24 mouse cellular contexts compared by ENCODE assay signal in the genomic region with DNA sequence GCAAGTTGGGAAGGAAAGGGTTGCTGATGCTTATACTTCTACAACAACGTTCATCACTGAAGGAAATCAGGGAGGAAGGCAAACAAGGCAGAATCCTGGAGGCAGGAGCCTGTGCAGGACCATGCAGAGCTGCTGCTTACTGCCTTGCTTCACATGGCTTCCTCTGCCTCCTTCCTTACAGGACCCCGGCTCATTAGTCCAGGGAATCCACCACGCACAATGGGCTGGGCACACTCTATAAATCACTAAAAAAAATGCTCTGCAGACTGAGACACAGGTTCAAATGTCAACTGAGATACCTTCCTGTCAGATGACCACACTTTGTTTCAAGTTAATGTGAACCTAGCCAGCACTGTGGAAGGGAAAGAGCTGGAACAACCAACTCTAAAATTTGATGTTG. TPM values are rescaled to one million over a fixed set of nuclear protein-coding genes. Genes with fewer than 3 reads are reported as not detected.
"Had no signal": no experiment of that assay in that cellular context is flagged by ENCODE, and none has a peak within 500 bp of the region (broad histone marks: within the 10 kb centered on the region; RNA-seq: fewer than 3 reads in every experiment).

No protein-coding gene starts in this region.

- H3K4me2 ChIP-seq: lung, embryonic 14.5 days; midbrain, embryonic 12.5 days; neural tube, embryonic 13.5 days; neural tube, embryonic 15.5 days had no signal

- H3K27ac ChIP-seq: midbrain, embryonic 10.5 days; midbrain, embryonic 12.5 days; neural tube, embryonic 13.5 days; neural tube, embryonic 15.5 days had no signal

- H3K9ac ChIP-seq: lung, embryonic 14.5 days; midbrain, embryonic 12.5 days; neural tube, embryonic 13.5 days; neural tube, embryonic 15.5 days had no signal

- ATAC-seq: midbrain, embryonic 16.5 days had no signal

- H3K4me1 ChIP-seq: neural tube, embryonic 13.5 days; neural tube, embryonic 15.5 days had no signal

- H3K36me3 ChIP-seq: midbrain, embryonic 10.5 days; midbrain, embryonic 12.5 days; neural tube, embryonic 13.5 days; neural tube, embryonic 15.5 days had no signal

- DNase-seq: lung, adult 18-20 months; lung, embryonic 14.5 days; lung, postnatal 10 days; lung, postnatal 4 days; midbrain, embryonic 14.5 days; retina, postnatal 1 day; right cerebral cortex, adult 18-20 months; right cerebral cortex, postnatal 25 days; right cerebral cortex, postnatal 4 days; spleen, adult 18-20 months; thymus, adult 18-20 months; thymus, postnatal 14 days; thymus, postnatal 36 days had no signal

- H3K9me3 ChIP-seq: midbrain, embryonic 10.5 days; midbrain, embryonic 12.5 days; neural tube, embryonic 13.5 days; neural tube, embryonic 15.5 days had no signal

- H3K4me3 ChIP-seq: midbrain, embryonic 10.5 days; midbrain, embryonic 12.5 days; myocyte; neural tube, embryonic 13.5 days; neural tube, embryonic 15.5 days had no signal

- H3K27me3 ChIP-seq: midbrain, embryonic 12.5 days; neural tube, embryonic 13.5 days; neural tube, embryonic 15.5 days had no signal

RNA-seq across cellular contexts. Expression of a gene that starts 1.9 kb away (rescaled TPM):
- polyA plus RNA-seq: lung, embryonic 14.5 days; midbrain, embryonic 10.5 days; midbrain, embryonic 14.5 days; midbrain, embryonic 16.5 days; myocyte; neural tube, embryonic 13.5 days; stomach, embryonic 14.5 days had no signal

RNA-seq across cellular contexts. Expression of a gene that starts 46.7 kb away (rescaled TPM):
- polyA plus RNA-seq: myocyte; neural tube, embryonic 11.5 days; neural tube, embryonic 13.5 days had no signal

RNA-seq across cellular contexts. Expression of a gene that starts 53.3 kb away (rescaled TPM):
- polyA plus RNA-seq: lung, embryonic 14.5 days; lung, embryonic 16.5 days; midbrain, embryonic 10.5 days; midbrain, embryonic 12.5 days; midbrain, embryonic 14.5 days; midbrain, embryonic 16.5 days; myocyte; neural tube, embryonic 11.5 days; neural tube, embryonic 13.5 days; neural tube, embryonic 15.5 days; small intestine, adult 2 months; stomach, embryonic 14.5 days; stomach, embryonic 16.5 days had no signal
